Mouse (Mus musculus) adrenal gland, postnatal 4 days (tissue): ENCODE measurements around the gene St3gal5. TPM values are rescaled to one million over a fixed set of nuclear protein-coding genes. Genes with fewer than 3 reads are reported as not detected.

Experiments
- DNase-seq, 2 experiments: peaks; one replicate each; pipeline ENCODE4 v3.0.0; 2021 to 2022; ENCODE audit warnings: low spot score in 2 of 2, mixed read lengths in 2 of 2
- total RNA-seq, 2 experiments: library from RNA; stranded (reverse); gene quantifications; 2 replicates each; pipeline ENCODE4 v1.2.3; 2021

St3gal5 gene
- total RNA-seq, 2 experiments from 2014 or later: 144 to 153 TPM

GRCm38 (mm10) chr6:72197515-72197914 is 100.1 kb downstream of the St3gal5 start:
- no peak for DNase-seq

- DNase-seq: no peak
Measured at GRCm38 (mm10) chr6:72200595-72201256, 103.3 kb downstream of the St3gal5 start.

- no peak for DNase-seq
Measured at GRCm38 (mm10) chr6:72202732-72203131, 105.3 kb downstream of the St3gal5 start.

GRCm38 (mm10) chr6:72203279-72203678 is 105.9 kb downstream of the St3gal5 start:
- DNase-seq: no peak

Other genes with a start within 250 kb of the St3gal5 start
- gene Ptcd3, start 188.8 kb upstream of the St3gal5 start, total RNA-seq: 100 to 1,000 TPM; 130 to 134 TPM
- 10 to 100 TPM; 79.4 to 82.1 TPM for gene Polr1a, start 188.5 kb upstream of the St3gal5 start, total RNA-seq
- gene Atoh8, start 138.0 kb downstream of the St3gal5 start, total RNA-seq: 1 to 10 TPM; 3.8 to 4.1 TPM
- not detected for gene Sftpb, start 207.0 kb downstream of the St3gal5 start, total RNA-seq
- 10 to 100 TPM; 36.2 to 36.4 TPM for gene Usp39, start 247.6 kb downstream of the St3gal5 start, total RNA-seq
- 10 to 100 TPM; 32.5 to 34.3 TPM for gene 0610030E20Rik, start 249.7 kb downstream of the St3gal5 start, total RNA-seq